Mouse (Mus musculus): Measurements from ENCODE around the gene Coq9. TPM values are rescaled to one million over a fixed set of nuclear protein-coding genes. Genes with fewer than 3 reads are reported as not detected.

Coq9 gene
- polyA plus RNA-seq, 1 experiment: 52.1 TPM

DNA sequence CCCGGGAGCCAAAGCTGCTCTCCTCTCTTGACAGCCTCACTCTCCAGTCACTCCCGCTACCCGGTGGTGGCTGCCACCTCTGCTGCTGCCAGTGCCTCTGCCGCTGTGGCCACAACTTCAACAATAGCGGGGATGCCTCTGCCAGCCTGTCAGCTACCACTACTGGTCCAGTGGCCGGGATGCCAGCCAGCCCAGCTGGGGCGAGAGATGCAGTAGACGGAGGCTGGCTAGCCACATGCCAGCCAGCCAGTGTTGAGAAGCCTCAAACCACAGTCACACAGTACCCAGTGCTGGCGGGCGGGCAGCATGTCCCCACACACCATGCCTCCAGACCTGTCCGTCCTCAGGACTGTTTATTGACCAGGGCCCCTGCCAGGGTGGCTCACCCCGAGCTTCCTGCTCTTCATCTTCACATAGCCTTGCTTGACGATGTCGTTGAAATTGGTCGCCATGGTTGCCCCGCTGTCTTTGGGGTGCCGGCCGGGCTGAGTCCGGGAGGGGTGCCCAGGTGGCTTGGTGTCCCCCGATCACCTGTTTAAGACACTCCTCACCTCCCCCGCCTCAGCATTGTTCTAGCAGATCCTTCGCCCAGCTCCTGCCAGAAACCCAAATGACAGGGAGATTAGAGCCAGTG is 32.5 kb downstream of the Coq9 start:
- Histone ChIP-seq H3K4me1 (ENCODE audit: control insufficient read depth, insufficient read depth, low read length) (peaks cover 11% of the 10 kb centered on the region), H3K27me3 (ENCODE audit: control insufficient read depth, insufficient read depth, low read length) (no peaks in the 10 kb centered on the region), H3K36me3 (ENCODE audit: control insufficient read depth, insufficient read depth, low read length) (no peaks in the 10 kb centered on the region), H3K4me3 (ENCODE audit: control insufficient read depth, low read depth, low read length) (no peak overlapping the region), H3K27ac (ENCODE audit: control insufficient read depth, insufficient read depth, low read depth, low read length) (no peak overlapping the region)
- TF ChIP-seq POLR2A (IDR thresholded peaks at IDR 0.05; ENCODE audit: control insufficient read depth, low read depth, low read length): no peak
- no peak for TF ChIP-seq CTCF (IDR thresholded peaks at IDR 0.05; ENCODE audit: control insufficient read depth, insufficient read depth, insufficient replicate concordance, low read depth, low read length)

DNA sequence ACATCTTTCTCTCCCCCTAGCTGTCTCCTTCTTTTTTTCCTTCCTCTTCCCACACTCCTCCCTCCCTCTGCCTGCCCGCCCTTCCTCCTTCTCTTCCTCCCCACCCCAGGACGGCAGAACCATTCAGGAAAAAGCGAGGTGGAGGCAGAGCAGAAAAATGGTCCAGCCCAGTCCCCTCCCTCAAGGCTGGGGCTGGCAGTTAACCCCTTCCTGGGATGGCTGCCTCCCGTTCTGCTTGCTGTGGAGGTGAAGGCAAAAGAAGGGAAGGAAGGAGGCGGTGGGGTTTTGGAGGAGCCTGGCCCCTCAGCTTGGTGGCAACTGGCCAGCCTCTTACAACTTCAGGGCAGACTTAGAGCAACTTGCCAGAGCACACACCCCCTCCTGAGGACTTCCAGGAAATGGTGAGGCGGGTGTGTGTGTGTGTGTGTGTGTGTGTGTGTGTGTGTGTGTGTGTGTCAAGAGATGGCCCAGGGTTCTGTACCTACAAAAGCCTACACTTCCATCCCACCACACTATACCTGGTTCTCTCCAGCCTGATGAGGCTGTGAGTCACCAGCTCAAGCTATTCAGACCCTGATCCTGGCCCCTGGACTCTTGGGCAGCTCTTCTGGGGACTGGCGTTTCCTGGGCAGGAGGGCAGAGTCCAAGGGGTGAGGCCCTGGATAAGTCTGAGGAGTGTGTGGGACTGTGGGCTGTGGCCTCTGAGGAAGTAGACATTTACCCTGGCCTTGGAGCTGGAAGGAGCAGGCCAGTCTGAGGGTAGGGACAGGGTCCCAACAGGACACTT is 33.2 kb downstream of the Coq9 start:
- no peak for TF ChIP-seq POLR2A (IDR thresholded peaks at IDR 0.05; ENCODE audit: control insufficient read depth, low read depth, low read length)
- no peak for TF ChIP-seq CTCF (IDR thresholded peaks at IDR 0.05; ENCODE audit: control insufficient read depth, insufficient read depth, insufficient replicate concordance, low read depth, low read length)
- Histone ChIP-seq H3K27ac (ENCODE audit: control insufficient read depth, insufficient read depth, low read depth, low read length) (no peak overlapping the region), H3K27me3 (ENCODE audit: control insufficient read depth, insufficient read depth, low read length) (no peaks in the 10 kb centered on the region), H3K4me1 (ENCODE audit: control insufficient read depth, insufficient read depth, low read length) (peaks cover 13% of the 10 kb centered on the region), H3K36me3 (ENCODE audit: control insufficient read depth, insufficient read depth, low read length) (no peaks in the 10 kb centered on the region), H3K4me3 (ENCODE audit: control insufficient read depth, low read depth, low read length) (no peak overlapping the region)

DNA sequence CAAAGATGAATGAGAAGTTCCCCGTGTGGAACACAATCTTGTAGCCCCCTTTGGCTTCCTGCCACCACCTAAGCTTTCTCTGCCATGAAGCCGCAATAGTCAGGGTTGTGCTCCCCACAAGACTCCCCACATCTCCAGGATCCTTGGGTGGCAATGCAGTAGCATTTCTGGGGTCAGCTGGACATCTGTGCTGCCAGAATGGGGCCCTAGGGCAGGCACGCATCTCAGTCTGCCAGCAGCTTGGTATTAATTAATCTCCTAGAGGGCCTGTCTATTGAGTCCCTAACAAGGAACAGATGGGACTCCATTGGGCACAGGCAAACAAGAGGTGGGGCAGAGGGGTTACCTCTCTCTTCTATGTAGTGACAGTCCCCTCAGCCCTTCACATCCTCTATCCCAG is 34.0 kb downstream of the Coq9 start:
- TF ChIP-seq CTCF (IDR thresholded peaks at IDR 0.05; ENCODE audit: control insufficient read depth, insufficient read depth, insufficient replicate concordance, low read depth, low read length) (no peak), POLR2A (IDR thresholded peaks at IDR 0.05; ENCODE audit: control insufficient read depth, low read depth, low read length) (no peak)
- Histone ChIP-seq H3K36me3 (ENCODE audit: control insufficient read depth, insufficient read depth, low read length) (no peaks in the 10 kb centered on the region), H3K27me3 (ENCODE audit: control insufficient read depth, insufficient read depth, low read length) (no peaks in the 10 kb centered on the region), H3K4me1 (ENCODE audit: control insufficient read depth, insufficient read depth, low read length) (peaks cover 17% of the 10 kb centered on the region), H3K27ac (ENCODE audit: control insufficient read depth, insufficient read depth, low read depth, low read length) (no peak overlapping the region), H3K4me3 (ENCODE audit: control insufficient read depth, low read depth, low read length) (no peak overlapping the region)

DNA sequence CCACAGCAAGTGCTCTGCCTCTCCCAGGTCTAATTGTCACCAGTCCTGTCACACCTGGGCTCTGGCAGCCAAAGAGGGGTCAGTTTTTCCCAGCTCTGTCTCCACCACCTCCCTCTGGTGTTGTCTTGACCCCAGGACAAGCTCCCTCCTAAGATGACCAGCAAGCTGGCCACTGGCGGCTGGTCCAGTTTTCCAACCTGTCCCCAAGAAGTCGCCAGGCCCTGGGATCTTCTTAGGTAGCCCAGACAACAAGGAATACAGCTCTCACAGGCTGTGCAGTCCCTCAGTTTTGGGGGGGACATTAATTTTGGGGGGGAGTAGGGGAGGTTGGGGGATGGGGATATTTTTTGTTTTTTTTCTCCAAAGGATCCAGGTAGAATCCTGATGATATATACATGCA is 34.5 kb downstream of the Coq9 start:
- Histone ChIP-seq H3K27me3 (ENCODE audit: control insufficient read depth, insufficient read depth, low read length) (no peaks in the 10 kb centered on the region), H3K36me3 (ENCODE audit: control insufficient read depth, insufficient read depth, low read length) (no peaks in the 10 kb centered on the region), H3K4me3 (ENCODE audit: control insufficient read depth, low read depth, low read length) (no peak overlapping the region), H3K27ac (ENCODE audit: control insufficient read depth, insufficient read depth, low read depth, low read length) (no peak overlapping the region), H3K4me1 (ENCODE audit: control insufficient read depth, insufficient read depth, low read length) (peaks cover 17% of the 10 kb centered on the region)
- TF ChIP-seq POLR2A (IDR thresholded peaks at IDR 0.05; ENCODE audit: control insufficient read depth, low read depth, low read length) (no peak), CTCF (IDR thresholded peaks at IDR 0.05; ENCODE audit: control insufficient read depth, insufficient read depth, insufficient replicate concordance, low read depth, low read length) (no peak)

DNA sequence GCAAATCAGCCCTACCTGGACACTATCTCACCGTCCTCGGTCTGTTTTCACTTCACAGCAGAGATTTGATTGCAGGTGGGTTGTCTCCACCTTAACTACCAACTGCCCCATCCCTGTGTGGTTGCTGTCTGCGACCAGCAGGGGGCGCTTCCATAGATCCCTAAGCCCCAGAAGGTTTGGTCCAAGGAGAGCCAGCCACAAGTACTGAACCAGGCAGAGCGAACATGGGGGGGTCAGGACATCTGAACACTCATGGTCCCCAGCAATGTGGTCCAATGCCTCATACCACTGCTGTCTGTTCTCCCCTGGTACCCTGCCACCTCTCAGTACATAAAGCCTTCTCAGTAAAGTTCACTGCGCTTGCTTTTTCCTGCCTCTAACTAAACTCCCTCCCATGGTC is 36.2 kb downstream of the Coq9 start:
- Histone ChIP-seq H3K27me3 (ENCODE audit: control insufficient read depth, insufficient read depth, low read length) (no peaks in the 10 kb centered on the region), H3K27ac (ENCODE audit: control insufficient read depth, insufficient read depth, low read depth, low read length) (no peak overlapping the region), H3K4me1 (ENCODE audit: control insufficient read depth, insufficient read depth, low read length) (peaks cover 17% of the 10 kb centered on the region), H3K4me3 (ENCODE audit: control insufficient read depth, low read depth, low read length) (no peak overlapping the region), H3K36me3 (ENCODE audit: control insufficient read depth, insufficient read depth, low read length) (no peaks in the 10 kb centered on the region)
- no peak for TF ChIP-seq POLR2A (IDR thresholded peaks at IDR 0.05; ENCODE audit: control insufficient read depth, low read depth, low read length)
- peak; percentile 90 for TF ChIP-seq CTCF (IDR thresholded peaks at IDR 0.05; ENCODE audit: control insufficient read depth, insufficient read depth, insufficient replicate concordance, low read depth, low read length)

DNA sequence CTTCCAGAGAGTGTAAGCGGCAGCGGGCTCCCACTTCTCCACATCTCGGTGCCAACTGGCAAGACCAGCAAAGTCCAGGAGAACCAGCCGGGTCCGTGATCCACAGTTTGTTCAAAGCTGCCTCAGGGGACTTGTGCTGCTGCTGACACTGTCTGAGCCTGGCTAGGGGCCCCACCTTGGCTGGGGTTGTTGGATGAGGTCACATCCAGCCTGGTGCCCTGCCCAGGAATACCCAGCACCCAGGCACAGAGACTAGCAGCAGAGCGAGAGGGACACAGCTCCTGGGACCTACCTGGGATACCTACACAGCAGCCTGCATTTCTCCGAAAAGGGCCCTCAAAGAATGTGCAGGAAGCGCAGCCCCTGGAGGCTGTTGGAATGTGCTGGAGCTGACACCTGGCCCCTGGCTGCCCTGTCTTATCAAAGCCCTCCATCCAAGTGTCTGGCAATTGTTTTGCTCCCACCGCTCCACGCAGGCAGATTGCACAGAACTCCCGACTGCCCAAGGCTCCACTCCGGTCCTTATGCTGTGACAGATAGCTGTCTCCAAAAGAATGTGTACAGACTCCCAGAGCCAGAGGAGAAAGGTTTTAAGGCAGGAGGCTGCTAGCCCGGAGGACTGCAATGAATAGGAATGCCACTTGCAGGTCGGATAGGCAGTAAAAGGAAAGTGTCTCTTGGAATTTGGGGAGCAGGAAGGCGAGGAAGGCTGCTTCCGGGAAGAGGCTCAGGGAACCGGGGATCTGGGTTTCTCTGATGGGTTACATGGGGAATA is 37.2 kb downstream of the Coq9 start:
- no peak for TF ChIP-seq CTCF (IDR thresholded peaks at IDR 0.05; ENCODE audit: control insufficient read depth, insufficient read depth, insufficient replicate concordance, low read depth, low read length)
- TF ChIP-seq POLR2A (IDR thresholded peaks at IDR 0.05; ENCODE audit: control insufficient read depth, low read depth, low read length): no peak
- H3K4me1 ChIP-seq (ENCODE audit: control insufficient read depth, insufficient read depth, low read length): peaks cover 17% of the 10 kb centered on the region
- no peaks in the 10 kb centered on the region for H3K27me3 ChIP-seq (ENCODE audit: control insufficient read depth, insufficient read depth, low read length)

DNA sequence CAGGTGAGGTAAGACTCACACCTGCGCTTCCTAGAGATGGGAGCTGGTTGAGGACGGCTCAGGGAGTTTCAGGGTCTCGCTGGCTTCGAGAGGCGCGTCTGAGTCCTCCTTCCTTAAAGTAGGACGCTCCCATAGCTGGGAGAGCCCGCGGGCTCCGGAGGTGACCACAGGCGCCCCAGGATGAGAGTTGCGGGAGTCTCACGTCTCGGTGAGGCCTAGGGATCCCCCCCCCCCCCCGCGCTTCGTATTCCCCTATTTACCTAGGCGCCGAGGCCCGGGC is 37.7 kb downstream of the Coq9 start:
- TF ChIP-seq CTCF (IDR thresholded peaks at IDR 0.05; ENCODE audit: control insufficient read depth, insufficient read depth, insufficient replicate concordance, low read depth, low read length) (no peak), POLR2A (IDR thresholded peaks at IDR 0.05; ENCODE audit: control insufficient read depth, low read depth, low read length) (no peak)
- Histone ChIP-seq H3K4me1 (ENCODE audit: control insufficient read depth, insufficient read depth, low read length) (peaks cover 17% of the 10 kb centered on the region), H3K4me3 (ENCODE audit: control insufficient read depth, low read depth, low read length) (peak overlapping the region; percentile 73), H3K27me3 (ENCODE audit: control insufficient read depth, insufficient read depth, low read length) (no peaks in the 10 kb centered on the region), H3K27ac (ENCODE audit: control insufficient read depth, insufficient read depth, low read depth, low read length) (no peak overlapping the region), H3K36me3 (ENCODE audit: control insufficient read depth, insufficient read depth, low read length) (no peaks in the 10 kb centered on the region)

More for the DNA sequence above, 37.2 kb downstream of the Coq9 start:
- Histone ChIP-seq H3K4me3 (ENCODE audit: control insufficient read depth, low read depth, low read length) (peak overlapping the region; percentile 73), H3K27ac (ENCODE audit: control insufficient read depth, insufficient read depth, low read depth, low read length) (no peak overlapping the region), H3K36me3 (ENCODE audit: control insufficient read depth, insufficient read depth, low read length) (no peaks in the 10 kb centered on the region)

Data from testis, adult 2 months (tissue).